Mouse (Mus musculus): ENCODE results near the gene Atp8a2. TPM values are rescaled to one million over a fixed set of nuclear protein-coding genes. Genes with fewer than 3 reads are reported as not detected.

Gene Atp8a2
- polyA plus RNA-seq, 1 experiment from 2014 or later = 0.25 TPM

GRCm38 (mm10) chr14:59780391-59780790 lies 416.6 kb downstream of the Atp8a2 start:
- no peak overlapping the region for H3K9ac ChIP-seq (replicated peaks; ENCODE audit: low read depth)
- no peak for TF ChIP-seq EP300 (IDR thresholded peaks at IDR 0.05)
- no peak for TF ChIP-seq CTCF (IDR thresholded peaks at IDR 0.05)
- DNase-seq (ENCODE audit: low spot score) (no peak), ATAC-seq (no peak)
- no peak overlapping the region for H3K4me2 ChIP-seq (replicated peaks; ENCODE audit: low read depth, low read length)
- 82% methylated on average over 9 of the region's 9 CpGs for WGBS
- no peaks in the 10 kb centered on the region for H3K9me3 ChIP-seq (ENCODE audit: low read length)
- H3K36me3 ChIP-seq (ENCODE audit: insufficient read depth, low read length) = no peaks in the 10 kb centered on the region
- no peaks in the 10 kb centered on the region for H3K27me3 ChIP-seq (replicated peaks; ENCODE audit: insufficient read depth, low read length)
- no peak overlapping the region for H3K4me3 ChIP-seq (ENCODE audit: low read depth, low read length)
- H3K27ac ChIP-seq (ENCODE audit: low read length) = no peak overlapping the region
- no peaks in the 10 kb centered on the region for H3K4me1 ChIP-seq (ENCODE audit: insufficient read depth, low read depth, low read length)

GRCm38 (mm10) chr14:59762227-59762626 lies 434.8 kb downstream of the Atp8a2 start:
- Histone ChIP-seq H3K4me2 (replicated peaks; ENCODE audit: low read depth, low read length) (no peak overlapping the region), H3K9ac (replicated peaks; ENCODE audit: low read depth) (no peak overlapping the region), H3K27ac (ENCODE audit: low read length) (no peak overlapping the region), H3K4me3 (ENCODE audit: low read depth, low read length) (no peak overlapping the region), H3K36me3 (ENCODE audit: insufficient read depth, low read length) (no peaks in the 10 kb centered on the region), H3K4me1 (ENCODE audit: insufficient read depth, low read depth, low read length) (no peaks in the 10 kb centered on the region), H3K27me3 (replicated peaks; ENCODE audit: insufficient read depth, low read length) (no peaks in the 10 kb centered on the region), H3K9me3 (ENCODE audit: low read length) (no peaks in the 10 kb centered on the region)
- 36% methylated on average over 3 of the region's 3 CpGs for WGBS
- DNase-seq (ENCODE audit: low spot score) = peak; percentile 47
- TF ChIP-seq EP300 (IDR thresholded peaks at IDR 0.05) (no peak), CTCF (IDR thresholded peaks at IDR 0.05) (no peak)
- peak; percentile 28 for ATAC-seq

DNA sequence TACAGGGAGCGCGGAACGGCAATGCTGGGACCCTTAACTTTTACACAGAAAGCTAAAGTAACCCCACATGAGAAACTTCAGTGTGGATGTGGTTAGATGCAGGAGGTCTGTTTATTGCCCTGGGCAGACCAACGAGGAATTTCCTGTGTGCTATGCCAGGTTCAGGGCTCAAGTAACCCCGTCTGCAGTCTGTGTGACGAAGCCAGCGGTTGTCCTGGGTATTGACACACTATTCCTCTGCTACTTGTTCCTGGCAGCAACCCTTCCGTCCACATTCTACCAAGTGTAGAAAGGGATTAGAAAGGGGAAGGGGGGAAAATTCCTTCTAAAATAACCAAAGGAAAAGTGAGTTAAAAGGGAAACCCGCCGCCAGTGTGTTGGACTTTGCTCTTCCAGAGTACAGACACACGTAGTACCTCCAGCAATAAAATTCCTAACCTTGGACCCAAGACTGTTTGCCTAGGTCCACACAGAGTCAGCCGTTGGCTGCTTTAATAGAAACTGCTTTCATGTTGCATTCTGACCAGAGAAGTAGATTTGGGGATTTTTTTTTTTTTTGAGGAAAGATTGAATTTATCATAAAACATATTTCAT lies 437.0 kb downstream of the Atp8a2 start:
- 66% methylated on average over 12 of the region's 12 CpGs for WGBS

DNA sequence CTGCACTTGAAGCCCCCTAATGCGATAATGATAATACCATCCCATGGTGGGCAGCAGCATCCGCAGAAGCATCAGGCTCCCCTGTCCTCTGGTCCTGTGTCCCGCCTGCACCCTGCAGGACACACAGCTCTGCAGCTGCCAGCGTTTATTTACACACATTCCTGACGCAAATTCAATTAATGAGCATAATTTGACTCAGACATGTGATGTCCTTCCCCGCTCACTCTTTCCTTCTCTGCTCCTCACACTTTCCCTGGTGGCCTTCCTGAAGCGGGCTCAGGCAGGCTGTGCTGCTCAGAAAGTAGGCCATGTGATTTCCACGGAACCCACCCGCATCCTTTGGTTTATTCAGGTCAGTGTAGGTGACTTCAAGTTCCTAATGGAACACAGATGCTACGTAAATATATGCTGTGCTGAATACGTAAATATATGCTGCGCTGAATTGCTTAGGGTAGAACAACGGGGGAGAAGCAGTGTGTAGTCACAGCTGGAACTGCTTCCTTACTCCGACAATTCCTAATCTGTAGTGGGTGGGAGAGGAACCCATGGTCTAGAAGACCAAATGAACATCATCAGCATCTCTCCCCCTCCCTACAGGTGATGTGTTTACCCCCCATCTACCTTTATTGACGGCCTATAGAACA lies 437.7 kb downstream of the Atp8a2 start:
- H3K9ac ChIP-seq (replicated peaks; ENCODE audit: low read depth) = no peak overlapping the region
- DNase-seq (ENCODE audit: low spot score) = no peak
- no peaks in the 10 kb centered on the region for H3K27me3 ChIP-seq (replicated peaks; ENCODE audit: insufficient read depth, low read length)
- H3K4me2 ChIP-seq (replicated peaks; ENCODE audit: low read depth, low read length) = no peak overlapping the region
- H3K9me3 ChIP-seq (ENCODE audit: low read length) = no peaks in the 10 kb centered on the region
- no peak overlapping the region for H3K27ac ChIP-seq (ENCODE audit: low read length)
- H3K36me3 ChIP-seq (ENCODE audit: insufficient read depth, low read length) = no peaks in the 10 kb centered on the region
- H3K4me1 ChIP-seq (ENCODE audit: insufficient read depth, low read depth, low read length) = no peaks in the 10 kb centered on the region
- WGBS = 67% methylated on average over 15 of the region's 15 CpGs
- no peak for ATAC-seq
- H3K4me3 ChIP-seq (ENCODE audit: low read depth, low read length) = no peak overlapping the region
- TF ChIP-seq EP300 (IDR thresholded peaks at IDR 0.05) = no peak

More for the DNA sequence above, 437.0 kb downstream of the Atp8a2 start:
- Histone ChIP-seq H3K36me3 (ENCODE audit: insufficient read depth, low read length) (no peaks in the 10 kb centered on the region), H3K27me3 (replicated peaks; ENCODE audit: insufficient read depth, low read length) (no peaks in the 10 kb centered on the region), H3K27ac (ENCODE audit: low read length) (no peak overlapping the region), H3K4me3 (ENCODE audit: low read depth, low read length) (no peak overlapping the region), H3K9me3 (ENCODE audit: low read length) (no peaks in the 10 kb centered on the region), H3K4me2 (replicated peaks; ENCODE audit: low read depth, low read length) (no peak overlapping the region), H3K4me1 (ENCODE audit: insufficient read depth, low read depth, low read length) (no peaks in the 10 kb centered on the region), H3K9ac (replicated peaks; ENCODE audit: low read depth) (no peak overlapping the region)
- DNase-seq (ENCODE audit: low spot score) = no peak
- no peak for TF ChIP-seq CTCF (IDR thresholded peaks at IDR 0.05)
- no peak for TF ChIP-seq EP300 (IDR thresholded peaks at IDR 0.05)
- ATAC-seq = no peak

DNA sequence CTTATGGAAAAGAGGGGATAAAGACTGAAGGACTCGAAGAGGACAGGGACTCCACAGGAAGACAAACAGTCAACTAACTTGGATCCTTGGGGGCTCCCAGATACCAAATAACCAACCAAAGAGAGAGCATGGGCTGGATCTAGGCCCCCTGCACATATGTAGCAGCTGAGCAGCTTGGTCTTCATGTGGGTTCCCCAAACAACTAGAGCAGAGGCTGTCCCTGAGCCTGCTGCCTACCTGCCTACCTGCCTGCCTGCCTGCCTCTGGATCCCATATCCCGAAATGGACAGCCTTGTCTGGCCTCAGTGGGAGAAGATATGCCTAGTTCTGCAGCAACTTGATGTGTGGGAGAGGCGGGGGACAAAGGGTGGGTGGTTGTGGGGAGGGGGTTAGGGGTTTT lies 444.6 kb downstream of the Atp8a2 start:
- Histone ChIP-seq H3K4me2 (replicated peaks; ENCODE audit: low read depth, low read length) (no peak overlapping the region), H3K9me3 (ENCODE audit: low read length) (no peaks in the 10 kb centered on the region), H3K4me3 (ENCODE audit: low read depth, low read length) (no peak overlapping the region), H3K9ac (replicated peaks; ENCODE audit: low read depth) (no peak overlapping the region), H3K4me1 (ENCODE audit: insufficient read depth, low read depth, low read length) (no peaks in the 10 kb centered on the region), H3K27me3 (replicated peaks; ENCODE audit: insufficient read depth, low read length) (no peaks in the 10 kb centered on the region), H3K36me3 (ENCODE audit: insufficient read depth, low read length) (no peaks in the 10 kb centered on the region), H3K27ac (ENCODE audit: low read length) (no peak overlapping the region)
- DNase-seq (ENCODE audit: low spot score) (no peak), ATAC-seq (no peak)
- TF ChIP-seq CTCF (IDR thresholded peaks at IDR 0.05) (no peak), EP300 (IDR thresholded peaks at IDR 0.05) (no peak)
- WGBS = 76% methylated on average over 3 of the region's 3 CpGs

GRCm38 (mm10) chr14:59750005-59750404 lies 447.0 kb downstream of the Atp8a2 start:
- ATAC-seq (no peak), DNase-seq (ENCODE audit: low spot score) (no peak)
- no peak overlapping the region for H3K4me2 ChIP-seq (replicated peaks; ENCODE audit: low read depth, low read length)
- no peaks in the 10 kb centered on the region for H3K9me3 ChIP-seq (ENCODE audit: low read length)
- H3K36me3 ChIP-seq (ENCODE audit: insufficient read depth, low read length) = no peaks in the 10 kb centered on the region
- H3K27me3 ChIP-seq (replicated peaks; ENCODE audit: insufficient read depth, low read length) = no peaks in the 10 kb centered on the region
- no peak overlapping the region for H3K4me3 ChIP-seq (ENCODE audit: low read depth, low read length)
- no peaks in the 10 kb centered on the region for H3K4me1 ChIP-seq (ENCODE audit: insufficient read depth, low read depth, low read length)
- no peak overlapping the region for H3K27ac ChIP-seq (ENCODE audit: low read length)
- WGBS = 85% methylated on average over 6 of the region's 6 CpGs
- TF ChIP-seq EP300 (IDR thresholded peaks at IDR 0.05) = no peak
- TF ChIP-seq CTCF (IDR thresholded peaks at IDR 0.05) = no peak
- H3K9ac ChIP-seq (replicated peaks; ENCODE audit: low read depth) = no peak overlapping the region

Measured in lung, postnatal 0 days (tissue).